Mouse (Mus musculus): Measurements from ENCODE around the gene Foxc2.

DNA sequence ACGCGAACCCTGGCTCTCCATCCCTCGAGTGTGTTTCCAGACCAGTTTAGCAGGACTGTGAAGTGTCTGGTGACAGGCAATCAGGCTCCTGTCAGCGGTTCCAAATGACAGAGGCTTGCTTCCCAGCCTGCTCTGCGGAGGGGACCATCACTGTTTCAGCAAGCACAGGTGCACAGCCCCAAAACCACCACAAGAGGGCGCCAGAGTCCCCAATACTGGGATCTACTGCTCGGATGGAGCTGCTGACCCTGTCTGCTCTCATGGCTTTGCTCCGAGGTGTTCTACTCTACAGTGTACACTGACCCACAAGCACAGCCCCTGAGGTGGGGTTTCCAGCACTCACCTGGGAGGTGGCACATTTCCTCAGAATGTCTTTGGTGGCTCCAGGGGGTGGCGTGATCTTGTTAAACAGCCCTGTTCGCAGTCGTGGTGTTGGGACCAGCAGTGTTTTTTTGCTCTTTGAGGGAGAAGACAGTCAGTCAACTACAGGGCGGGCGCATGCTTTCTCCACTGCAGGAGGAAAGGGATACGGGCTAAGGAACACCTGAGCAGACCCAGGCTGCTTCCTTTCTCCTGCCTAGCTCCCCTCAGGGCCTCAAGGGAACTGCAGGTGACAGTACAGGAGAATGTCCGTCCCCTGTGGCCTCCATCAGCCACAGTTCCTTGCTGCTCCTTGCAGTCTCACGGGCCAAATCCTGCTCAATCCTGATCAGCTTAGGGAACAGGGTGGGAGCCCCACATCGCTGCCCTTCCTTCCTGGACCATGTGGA is 11.7 kb upstream of the Foxc2 start:
- TF ChIP-seq GATA1 (IDR thresholded peaks at IDR 0.05; ENCODE audit: borderline replicate concordance, low read length) (no peak), CTCF (IDR thresholded peaks at IDR 0.05; ENCODE audit: low read depth, low read length) (peak; percentile 98), GATA2 (IDR thresholded peaks at IDR 0.05; ENCODE audit: borderline replicate concordance, low read depth, low read length) (no peak), TAL1 (conservative IDR thresholded peaks at IDR 0.05; ENCODE audit: low read depth, low read length) (no peak), POLR2AphosphoS5 (IDR thresholded peaks at IDR 0.05; ENCODE audit: insufficient replicate concordance, low read depth, low read length) (no peak)
